In genomic region chr3:86110077-86110476, GRCm38 (mm10) we compare ENCODE assay signal across 8 mouse cellular contexts. TPM values are rescaled to one million over a fixed set of nuclear protein-coding genes. Genes with fewer than 3 reads are reported as not detected.
DNase-seq lines count a peak whose midpoint lies in the region; ATAC-seq and TF ChIP-seq lines count a peak whose summit lies in the region.

No protein-coding gene starts in this region.

- no peak overlapping the region for H3K4me3 ChIP-seq in testis, adult 2 months (ENCODE audit: control insufficient read depth, low read depth, low read length)
- H3K4me3 ChIP-seq in bone marrow, adult 2 months (replicated peaks; ENCODE audit: control insufficient read depth, low read depth, low read length), result peak overlapping the region; percentile 20
- no peak overlapping the region for H3K4me3 ChIP-seq in kidney, postnatal 0 days (replicated peaks; ENCODE audit: low read depth, low read length)
- no peak overlapping the region for H3K4me3 ChIP-seq in hindbrain, embryonic 13.5 days

- 0 out of 2 replicates have a peak, but pooled peaks have one; percentile 61 for ATAC-seq in kidney, postnatal 0 days (replicated peaks; ENCODE audit: low FRiP score, low read depth)
- ATAC-seq in hindbrain, embryonic 13.5 days (ENCODE audit: low FRiP score), result no peak

- peak overlapping the region; percentile 41 for H3K4me2 ChIP-seq in kidney, postnatal 0 days (ENCODE audit: low read length)
- H3K4me2 ChIP-seq in hindbrain, embryonic 13.5 days, result no peak overlapping the region

- H3K4me1 ChIP-seq in testis, adult 2 months (ENCODE audit: control insufficient read depth, insufficient read depth, low read length), result no peaks in the 10 kb centered on the region
- no peaks in the 10 kb centered on the region for H3K4me1 ChIP-seq in bone marrow, adult 2 months (ENCODE audit: control insufficient read depth, insufficient read depth, low read length)
- no peaks in the 10 kb centered on the region for H3K4me1 ChIP-seq in kidney, postnatal 0 days (replicated peaks; ENCODE audit: insufficient read depth, low read length)
- H3K4me1 ChIP-seq in hindbrain, embryonic 13.5 days (replicated peaks), result 0 out of 2 replicates have a peak, but pooled peaks cover 7% of the 10 kb centered on the region

- no peaks in the 10 kb centered on the region for H3K27me3 ChIP-seq in testis, adult 2 months (ENCODE audit: control insufficient read depth, insufficient read depth, low read length)
- no peaks in the 10 kb centered on the region for H3K27me3 ChIP-seq in kidney, postnatal 0 days (ENCODE audit: insufficient read depth, low read length)
- H3K27me3 ChIP-seq in hindbrain, embryonic 13.5 days, result no peaks in the 10 kb centered on the region

- no peak overlapping the region for H3K27ac ChIP-seq in testis, adult 2 months (ENCODE audit: control insufficient read depth, insufficient read depth, low read depth, low read length)
- no peak overlapping the region; the same call in 1 of the 2 replicates for H3K27ac ChIP-seq in bone marrow, adult 2 months (ENCODE audit: control insufficient read depth, insufficient read depth, low read depth, low read length, poor library complexity)
- no peak overlapping the region for H3K27ac ChIP-seq in kidney, postnatal 0 days
- H3K27ac ChIP-seq in hindbrain, embryonic 13.5 days, result no peak overlapping the region

- TF ChIP-seq CTCF in testis, adult 2 months (IDR thresholded peaks at IDR 0.05; ENCODE audit: control insufficient read depth, insufficient read depth, insufficient replicate concordance, low read depth, low read length), result peak; percentile 40; the same call in 1 of the 2 replicates
- TF ChIP-seq CTCF in bone marrow, adult 2 months (IDR thresholded peaks at IDR 0.05; ENCODE audit: control insufficient read depth, insufficient read depth, low read length), result peak; percentile 56
- TF ChIP-seq CTCF in kidney, postnatal 0 days (IDR thresholded peaks at IDR 0.05; ENCODE audit: low read depth), result peak; percentile 64

- 9% methylated on average over 10 of the region's 10 CpGs for WGBS in bone marrow, adult 2 months
- 16% methylated on average over 10 of the region's 10 CpGs for WGBS in kidney, postnatal 0 days
- 26% methylated on average over 10 of the region's 10 CpGs for WGBS in hindbrain, embryonic 13.5 days

- no peaks in the 10 kb centered on the region for H3K36me3 ChIP-seq in testis, adult 2 months (ENCODE audit: control insufficient read depth, insufficient read depth, low read length)
- peaks cover 10% of the 10 kb centered on the region; the same call in 1 of the 2 replicates for H3K36me3 ChIP-seq in kidney, postnatal 0 days (ENCODE audit: insufficient read depth, low read length)
- peaks cover 4% of the 10 kb centered on the region; the same call in 1 of the 2 replicates for H3K36me3 ChIP-seq in hindbrain, embryonic 13.5 days

- H3K9me3 ChIP-seq in kidney, postnatal 0 days (replicated peaks; ENCODE audit: low read length), result no peaks in the 10 kb centered on the region
- H3K9me3 ChIP-seq in hindbrain, embryonic 13.5 days, result no peaks in the 10 kb centered on the region

- TF ChIP-seq POLR2A in testis, adult 2 months (IDR thresholded peaks at IDR 0.05; ENCODE audit: control insufficient read depth, low read depth, low read length), result no peak
- no peak for TF ChIP-seq POLR2A in bone marrow, adult 2 months (IDR thresholded peaks at IDR 0.05; ENCODE audit: borderline replicate concordance, control insufficient read depth, low read depth, low read length)

- no peak overlapping the region for H3K9ac ChIP-seq in kidney, postnatal 0 days (ENCODE audit: low read depth, low read length)
- no peak overlapping the region for H3K9ac ChIP-seq in hindbrain, embryonic 13.5 days

- DNase-seq in testis, postnatal 14 days (ENCODE audit: low spot score), result no peak
- peak; percentile 46 to 68 for DNase-seq in heart, adult 18-20 months
- DNase-seq in kidney, postnatal 0 days (ENCODE audit: low spot score), result peak; percentile 82
- peak; percentile 52 to 59 for DNase-seq in lung, postnatal 4 days
- peak; percentile 60 for DNase-seq in yolk sac, embryonic 10.5 days (ENCODE audit: low spot score)

RNA-seq across cellular contexts. Expression of gene Rps3a1, which starts 32.4 kb away (rescaled TPM):
- 89.9 and 90.6 TPM in 2 replicates for polyA plus RNA-seq in testis, adult 2 months (2012; rRNA removed)
- 1,120 and 1,318 TPM in 2 replicates for polyA plus RNA-seq in bone marrow, adult 2 months (2011; ENCODE audit: insufficient read depth, insufficient read length, low replicate concordance, missing spikeins)
- total RNA-seq in heart, adult 18-20 months (2021), result 100 to 1,000 TPM; 535 to 579 TPM
- 1,526 and 1,685 TPM in 2 replicates for polyA plus RNA-seq in kidney, postnatal 0 days (2015; fragmentation: Nextera tagmentation; extraction: Ambion mirVana)
- polyA plus RNA-seq in hindbrain, embryonic 13.5 days (2015; fragmentation: Nextera tagmentation; extraction: Ambion mirVana), result 711 and 729 TPM in 2 replicates
